Mouse (Mus musculus) thymus, postnatal 0 days (tissue): ENCODE data around the gene Nsg1. TPM values are rescaled to one million over a fixed set of nuclear protein-coding genes. Genes with fewer than 3 reads are reported as not detected.

Source experiments
- DNase-seq: peaks from one replicate; pipeline ENCODE4 v3.0.0-alpha.2; 2015; ENCODE audit warnings: low spot score
- polyA plus RNA-seq: library from polyadenylated mRNA; unstranded; fragments of >200 nt; fragmentation: Nextera tagmentation; extraction: Ambion mirVana; gene quantifications from 2 replicates; pipeline ENCODE4 v1.2.1, GENCODE M21; 2015

Gene Nsg1
- polyA plus RNA-seq, 1 experiment from 2014 or later = 4.1 TPM

- no peak for DNase-seq
These were observed 13.2 kb downstream of the Nsg1 start for GRCm38 (mm10) chr5:38146524-38146923.

- DNase-seq = no peak
These were observed 18.8 kb downstream of the Nsg1 start for GRCm38 (mm10) chr5:38140893-38141292.

- no peak for DNase-seq
These were observed 22.5 kb downstream of the Nsg1 start for GRCm38 (mm10) chr5:38137163-38137562.

GRCm38 (mm10) chr5:38136247-38136646 is 23.5 kb downstream of the Nsg1 start:
- DNase-seq = no peak

- DNase-seq = no peak
These were observed 30.4 kb downstream of the Nsg1 start for GRCm38 (mm10) chr5:38129339-38129738.

GRCm38 (mm10) chr5:38126519-38127306 is 33.0 kb downstream of the Nsg1 start:
- DNase-seq = no peak

- DNase-seq = no peak
These were observed 38.0 kb downstream of the Nsg1 start for GRCm38 (mm10) chr5:38121699-38122098.

- no peak for DNase-seq
These were observed 40.4 kb downstream of the Nsg1 start for GRCm38 (mm10) chr5:38119268-38119667.

GRCm38 (mm10) chr5:38117056-38117455 is 42.7 kb downstream of the Nsg1 start:
- DNase-seq = no peak

- DNase-seq = no peak
These were observed 45.2 kb downstream of the Nsg1 start for GRCm38 (mm10) chr5:38114526-38114925.

- no peak for DNase-seq
These were observed 52.9 kb downstream of the Nsg1 start for GRCm38 (mm10) chr5:38106807-38107206.

GRCm38 (mm10) chr5:38106080-38106697 is 53.5 kb downstream of the Nsg1 start:
- no peak for DNase-seq

- no peak for DNase-seq
These were observed 56.8 kb downstream of the Nsg1 start for GRCm38 (mm10) chr5:38102945-38103344.

- DNase-seq = no peak
These were observed 60.5 kb downstream of the Nsg1 start for GRCm38 (mm10) chr5:38099139-38099676.

- no peak for DNase-seq
These were observed 62.1 kb downstream of the Nsg1 start for GRCm38 (mm10) chr5:38097501-38098093.

- DNase-seq = no peak
These were observed 65.4 kb downstream of the Nsg1 start for GRCm38 (mm10) chr5:38094331-38094730.

GRCm38 (mm10) chr5:38091966-38092304 is 67.8 kb downstream of the Nsg1 start:
- DNase-seq = no peak

GRCm38 (mm10) chr5:38091046-38091965 is 68.4 kb downstream of the Nsg1 start:
- DNase-seq = peak; percentile 58

- DNase-seq = no peak
These were observed 69.1 kb downstream of the Nsg1 start for GRCm38 (mm10) chr5:38090581-38090980.

- no peak for DNase-seq
These were observed 69.6 kb downstream of the Nsg1 start for GRCm38 (mm10) chr5:38090111-38090510.
